Mouse (Mus musculus): ENCODE measurements around the gene Shc3. TPM values are rescaled to one million over a fixed set of nuclear protein-coding genes. Genes with fewer than 3 reads are reported as not detected.

Shc3 gene
- total RNA-seq, 2 experiments from 2014 or later: 179 to 203 TPM

- no peak for DNase-seq (ENCODE audit: low spot score in 2 of 2)
Measured at GRCm38 (mm10) chr13:51418942-51419451, 150.2 kb downstream of the Shc3 start.

- DNase-seq (ENCODE audit: low spot score in 2 of 2): peak; percentile 98 to 99
Measured at GRCm38 (mm10) chr13:51418268-51418941, 150.8 kb downstream of the Shc3 start.

GRCm38 (mm10) chr13:51417796-51418195, 151.4 kb downstream of the Shc3 start:
- DNase-seq (ENCODE audit: low spot score in 2 of 2): no peak

GRCm38 (mm10) chr13:51416727-51417126, 152.5 kb downstream of the Shc3 start:
- no peak for DNase-seq (ENCODE audit: low spot score in 2 of 2)

- DNase-seq (ENCODE audit: low spot score in 2 of 2): no peak
Measured at GRCm38 (mm10) chr13:51413461-51413860, 155.8 kb downstream of the Shc3 start.

- no peak for DNase-seq (ENCODE audit: low spot score in 2 of 2)
Measured at GRCm38 (mm10) chr13:51411696-51412430, 157.4 kb downstream of the Shc3 start.

- DNase-seq (ENCODE audit: low spot score in 2 of 2): no peak
Measured at GRCm38 (mm10) chr13:51411243-51411642, 158.0 kb downstream of the Shc3 start.

- DNase-seq (ENCODE audit: low spot score in 2 of 2): no peak
Measured at GRCm38 (mm10) chr13:51409936-51410481, 159.2 kb downstream of the Shc3 start.

GRCm38 (mm10) chr13:51408519-51409001, 160.7 kb downstream of the Shc3 start, which contains the start of gene S1pr3:
Gene S1pr3, plus strand, starts transcription at chr13:51408639.
- DNase-seq (ENCODE audit: low spot score in 2 of 2): no peak

GRCm38 (mm10) chr13:51407541-51408217, 161.5 kb downstream of the Shc3 start:
- no peak for DNase-seq (ENCODE audit: low spot score in 2 of 2)

- no peak for DNase-seq (ENCODE audit: low spot score in 2 of 2)
Measured at GRCm38 (mm10) chr13:51405731-51406320, 163.4 kb downstream of the Shc3 start.

GRCm38 (mm10) chr13:51404566-51404965, 164.7 kb downstream of the Shc3 start:
- no peak for DNase-seq (ENCODE audit: low spot score in 2 of 2)

- no peak for DNase-seq (ENCODE audit: low spot score in 2 of 2)
Measured at GRCm38 (mm10) chr13:51400736-51401501, 168.3 kb downstream of the Shc3 start.

GRCm38 (mm10) chr13:51400186-51400719, 169.0 kb downstream of the Shc3 start:
- no peak for DNase-seq (ENCODE audit: low spot score in 2 of 2)

- no peak for DNase-seq (ENCODE audit: low spot score in 2 of 2)
Measured at GRCm38 (mm10) chr13:51399562-51399961, 169.7 kb downstream of the Shc3 start.

- DNase-seq (ENCODE audit: low spot score in 2 of 2): no peak
Measured at GRCm38 (mm10) chr13:51397861-51398260, 171.4 kb downstream of the Shc3 start.

GRCm38 (mm10) chr13:51392256-51392655, 177.0 kb downstream of the Shc3 start:
- DNase-seq (ENCODE audit: low spot score in 2 of 2): no peak

GRCm38 (mm10) chr13:51391359-51391916, 177.8 kb downstream of the Shc3 start:
- DNase-seq (ENCODE audit: low spot score in 2 of 2): no peak

GRCm38 (mm10) chr13:51390398-51390797, 178.8 kb downstream of the Shc3 start:
- DNase-seq (ENCODE audit: low spot score in 2 of 2): no peak

- DNase-seq (ENCODE audit: low spot score in 2 of 2): no peak
Measured at GRCm38 (mm10) chr13:51387908-51388307, 181.3 kb downstream of the Shc3 start.
